Mouse (Mus musculus): Measurements from ENCODE around the gene Selplg. TPM values are rescaled to one million over a fixed set of nuclear protein-coding genes. Genes with fewer than 3 reads are reported as not detected.
A peak's percentile ranks its signal among the peaks of the same experiment; 100 is the strongest.

The Selplg gene
- total RNA-seq, 2 experiments from 2014 or later = 1.0 to 1.2 TPM

GRCm38 (mm10) chr5:113776128-113776895 is 56.1 kb downstream of the Selplg start:
- intact Hi-C loops (cut with DNase I) = no loop called here
- no peak for DNase-seq

GRCm38 (mm10) chr5:113775585-113775984 is 56.9 kb downstream of the Selplg start:
- intact Hi-C loops (cut with DNase I) = loop anchor here (1.0 kb wide), 1 partner anchor 40 kb away; no protein-coding TSS in a partner anchor
- DNase-seq = no peak

- intact Hi-C loops (cut with DNase I) = loop anchor here (5.0 kb wide), 1 partner anchor 184 kb away; no protein-coding TSS in a partner anchor
- DNase-seq = peak; percentile 84
These were observed 58.8 kb downstream of the Selplg start for GRCm38 (mm10) chr5:113773664-113774063.

GRCm38 (mm10) chr5:113772905-113773519 is 59.4 kb downstream of the Selplg start:
- no peak for DNase-seq
- intact Hi-C loops (cut with DNase I) = loop anchor here (5.0 kb wide), 1 partner anchor 184 kb away; no protein-coding TSS in a partner anchor

GRCm38 (mm10) chr5:113772450-113772895 is 60.0 kb downstream of the Selplg start, which contains the start of the genes Sart3 and Iscu:
Gene Sart3 (minus strand): TSS chr5:113772510.
Gene Iscu (plus strand): TSS chr5:113772748.
- DNase-seq = peak; percentile 90
- intact Hi-C loops (cut with DNase I) = loop anchor here (5.0 kb wide), 1 partner anchor 185 kb away; no protein-coding TSS in a partner anchor

GRCm38 (mm10) chr5:113771213-113772162 is 61.0 kb downstream of the Selplg start:
- intact Hi-C loops (cut with DNase I) = loop anchor here (2.0 to 5.0 kb wide), 2 partner anchors 35 to 186 kb away; no protein-coding TSS in a partner anchor
- peak; percentile 72 to 85 for DNase-seq

- intact Hi-C loops (cut with DNase I) = no loop called here
- DNase-seq = no peak
These were observed 63.6 kb downstream of the Selplg start for GRCm38 (mm10) chr5:113768806-113769205.

Other genes with a start within 250 kb of the Selplg start
- 10 to 100 TPM; 11.8 to 14.0 TPM for gene Cmklr1, start 182.2 kb downstream of the Selplg start, total RNA-seq (2021)
- not detected for gene 1700069L16Rik, start 107.9 kb downstream of the Selplg start, total RNA-seq (2021)
- 1 to 10 TPM; 5.1 to 6.4 TPM for gene Ficd, start 96.8 kb downstream of the Selplg start, total RNA-seq (2021)
- gene Sart3, start 60.1 kb downstream of the Selplg start, total RNA-seq (2021) = 1 to 10 TPM; 7.3 to 8.0 TPM
- gene Iscu, start 59.9 kb downstream of the Selplg start, total RNA-seq (2021) = 100 to 1,000 TPM; 137 to 139 TPM
- 1 to 10 TPM; 2.2 to 2.7 TPM for gene Tmem119, start 32.1 kb downstream of the Selplg start, total RNA-seq (2021)
- 10 to 100 TPM; 10.6 to 14.4 TPM for gene Coro1c, start 76.1 kb upstream of the Selplg start, total RNA-seq (2021)
- 1 to 10 TPM; 5.1 to 7.5 TPM for gene Ssh1, start 161.2 kb upstream of the Selplg start, total RNA-seq (2021)
- not detected for gene Dao, start 171.1 kb upstream of the Selplg start, total RNA-seq (2021)
- gene Usp30, start 232.8 kb upstream of the Selplg start, total RNA-seq (2021) = 1 to 10 TPM; 7.3 to 9.2 TPM

All from gastrocnemius, postnatal 36 days (tissue).